Mouse (Mus musculus) limb, embryonic 11.5 days (tissue): ENCODE data around the gene Prdm1. TPM values are rescaled to one million over a fixed set of nuclear protein-coding genes. Genes with fewer than 3 reads are reported as not detected.

Experiments
- ATAC-seq: fragments of 200-750 bp; cut with Nextera tagmentation; 2 replicates; pipeline ENCODE4 v1.8.0; 2017; ENCODE audit warnings: low read depth; ENCODE audit not compliant: insufficient number of reproducible peaks, low FRiP score, low TSS enrichment
- DNase-seq: peaks from one replicate; pipeline ENCODE4 v3.0.0-alpha.2; 2015; ENCODE audit warnings: low spot score
- H3K27ac ChIP-seq: fragments of 300-500 bp; sonication (generic); replicated peaks from 2 replicates; pipeline ENCODE4 v1.5.1; 2014; ENCODE audit warnings: low read depth, mild to moderate bottlenecking, low read length
- H3K27me3 ChIP-seq: fragments of 300-500 bp; sonication (generic); 2 replicates; pipeline ENCODE4 v1.6.1; 2014; ENCODE audit warnings: mild to moderate bottlenecking, low read length, mixed read lengths; ENCODE audit not compliant: control insufficient read depth, insufficient read depth
- H3K36me3 ChIP-seq: fragments of 300-500 bp; sonication (generic); 2 replicates; pipeline ENCODE4 v1.6.1; 2014; ENCODE audit warnings: mild to moderate bottlenecking, low read length, moderate library complexity, mixed read lengths; ENCODE audit not compliant: control insufficient read depth, insufficient read depth
- H3K4me1 ChIP-seq: fragments of 300-500 bp; sonication (generic); 2 replicates; pipeline ENCODE4 v1.6.1; 2014; ENCODE audit warnings: low read length, mixed read lengths; ENCODE audit not compliant: control insufficient read depth, insufficient read depth
- H3K4me2 ChIP-seq: fragments of 300-500 bp; sonication (generic); 2 replicates; pipeline ENCODE4 v1.6.1; 2014; ENCODE audit warnings: low read depth, mild to moderate bottlenecking, moderate library complexity; ENCODE audit not compliant: severe bottlenecking
- H3K4me3 ChIP-seq: fragments of 300-500 bp; sonication (generic); 2 replicates; pipeline ENCODE4 v1.5.1; 2014; ENCODE audit warnings: low read depth, low read length
- H3K9ac ChIP-seq: fragments of 300-500 bp; sonication (generic); 2 replicates; pipeline ENCODE4 v1.6.1; 2014; ENCODE audit warnings: mild to moderate bottlenecking, low read length
- H3K9me3 ChIP-seq: fragments of 300-500 bp; sonication (generic); 2 replicates; pipeline ENCODE4 v1.6.1; 2016; ENCODE audit warnings: low read length; ENCODE audit not compliant: control insufficient read depth
- WGBS: fragments of 180-500 bp; shearing (Covaris S2); extraction: QIAGEN DNeasy Blood & Tissue Kit; methylation state at CpG from one replicate; pipeline ENCODE4 v1.1.7; 2014; 5-methylcytosine and 5-hydroxymethylcytosine counted together
- polyA plus RNA-seq: library from polyadenylated mRNA; unstranded; fragments of >200 nt; fragmentation: Nextera tagmentation; extraction: Ambion mirVana; gene quantifications from 2 replicates; pipeline ENCODE4 v1.2.1, GENCODE M21; 2014

Prdm1 gene
- polyA plus RNA-seq, 1 experiment from 2014 or later = 3.6 TPM

GRCm38 (mm10) chr10:44418901-44419300, 109.4 kb downstream of the Prdm1 start:
- no peaks in the 10 kb centered on the region for H3K9me3 ChIP-seq
- no peaks in the 10 kb centered on the region for H3K36me3 ChIP-seq
- 64% methylated on average over 2 of the region's 2 CpGs for WGBS
- ATAC-seq (no peak), DNase-seq (no peak)
- H3K27me3 ChIP-seq = no peaks in the 10 kb centered on the region
- no peak overlapping the region for H3K4me2 ChIP-seq
- H3K4me1 ChIP-seq = no peaks in the 10 kb centered on the region
- no peak overlapping the region for H3K27ac ChIP-seq
- no peak overlapping the region for H3K4me3 ChIP-seq
- H3K9ac ChIP-seq = no peak overlapping the region

- H3K4me2 ChIP-seq = no peak overlapping the region
- H3K27me3 ChIP-seq = no peaks in the 10 kb centered on the region
- no peaks in the 10 kb centered on the region for H3K36me3 ChIP-seq
- no peak for DNase-seq
- H3K4me1 ChIP-seq = no peaks in the 10 kb centered on the region
- H3K9me3 ChIP-seq = no peaks in the 10 kb centered on the region
- H3K27ac ChIP-seq = no peak overlapping the region
- WGBS = 91% methylated on average over 3 of the region's 3 CpGs
- H3K4me3 ChIP-seq = no peak overlapping the region
- no peak overlapping the region for H3K9ac ChIP-seq
- no peak for ATAC-seq
Measured at GRCm38 (mm10) chr10:44415576-44415975, 112.7 kb downstream of the Prdm1 start.

- H3K27ac ChIP-seq = 0 out of 2 replicates have a peak overlapping the region, but pooled peaks have one; percentile 6
- 57% methylated on average over 11 of the region's 11 CpGs for WGBS
- ATAC-seq (no peak), DNase-seq (no peak)
- no peak overlapping the region for H3K9ac ChIP-seq
- H3K36me3 ChIP-seq = no peaks in the 10 kb centered on the region
- no peak overlapping the region for H3K4me2 ChIP-seq
- H3K9me3 ChIP-seq = no peaks in the 10 kb centered on the region
- H3K4me1 ChIP-seq = peaks cover 13% of the 10 kb centered on the region
- no peaks in the 10 kb centered on the region for H3K27me3 ChIP-seq
- H3K4me3 ChIP-seq = no peak overlapping the region
Measured at GRCm38 (mm10) chr10:44409958-44410357, 118.3 kb downstream of the Prdm1 start.

DNA sequence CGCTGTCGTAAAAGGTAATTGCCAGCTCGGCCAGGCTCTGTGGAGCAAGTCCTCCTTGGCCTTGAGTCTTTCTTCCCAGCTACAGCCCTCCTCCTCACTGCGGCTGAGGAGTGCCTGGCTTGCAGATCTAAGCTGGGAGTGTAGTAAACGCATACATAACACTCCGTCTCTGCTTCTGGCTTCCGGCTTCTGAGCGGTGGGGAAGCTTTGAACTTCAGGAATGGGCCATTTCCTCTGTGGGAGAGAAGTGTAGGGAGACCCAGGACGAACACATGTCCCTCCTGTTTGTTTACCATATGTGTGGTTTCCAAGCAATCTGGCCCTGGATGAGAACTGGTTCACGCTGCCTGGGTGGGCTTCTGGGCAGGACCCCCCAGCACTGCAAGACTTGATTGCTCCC, 119.2 kb downstream of the Prdm1 start:
- Histone ChIP-seq H3K9ac (no peak overlapping the region), H3K36me3 (no peaks in the 10 kb centered on the region), H3K27ac (no peak overlapping the region), H3K4me2 (no peak overlapping the region), H3K27me3 (no peaks in the 10 kb centered on the region), H3K4me1 (peaks cover 13% of the 10 kb centered on the region), H3K4me3 (no peak overlapping the region), H3K9me3 (no peaks in the 10 kb centered on the region)
- DNase-seq = peak; percentile 69
- WGBS = 19% methylated on average over 10 of the region's 10 CpGs
- ATAC-seq = peak; percentile 42; the same call in 1 of the 2 replicates

DNA sequence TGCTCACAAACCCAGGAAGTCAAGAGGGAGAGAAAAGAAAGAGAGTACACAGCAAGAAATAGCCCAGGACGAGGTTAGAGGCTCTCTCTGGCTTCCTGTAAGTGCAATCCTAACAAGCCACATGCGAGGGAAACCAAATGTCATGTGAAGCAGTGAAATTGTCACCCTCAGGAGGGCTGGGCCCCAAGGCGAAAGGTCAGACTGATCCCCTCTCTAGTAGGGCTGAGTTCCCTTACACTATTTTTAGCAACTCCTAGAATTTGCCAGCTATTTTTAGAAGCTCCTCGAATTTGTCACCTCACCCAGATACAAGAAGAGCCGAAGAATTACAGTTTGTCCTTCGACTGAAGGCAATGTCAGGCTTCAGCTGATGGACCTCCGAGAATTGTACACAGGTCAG, 124.9 kb downstream of the Prdm1 start:
- peaks cover 3% of the 10 kb centered on the region; the same call in 1 of the 2 replicates for H3K4me1 ChIP-seq
- 57% methylated on average over 7 of the region's 7 CpGs for WGBS
- ATAC-seq = no peak
- H3K9ac ChIP-seq = no peak overlapping the region
- H3K36me3 ChIP-seq = no peaks in the 10 kb centered on the region
- no peak overlapping the region for H3K4me3 ChIP-seq
- no peak for DNase-seq
- no peaks in the 10 kb centered on the region for H3K9me3 ChIP-seq
- H3K27me3 ChIP-seq = no peaks in the 10 kb centered on the region
- no peak overlapping the region for H3K4me2 ChIP-seq
- H3K27ac ChIP-seq = no peak overlapping the region

GRCm38 (mm10) chr10:44401600-44401999, 126.7 kb downstream of the Prdm1 start:
- no peak overlapping the region for H3K4me2 ChIP-seq
- no peaks in the 10 kb centered on the region for H3K36me3 ChIP-seq
- DNase-seq = no peak
- 76% methylated on average over 10 of the region's 10 CpGs for WGBS
- H3K4me1 ChIP-seq = peaks cover 3% of the 10 kb centered on the region; the same call in 1 of the 2 replicates
- H3K27me3 ChIP-seq = no peaks in the 10 kb centered on the region
- no peak overlapping the region for H3K9ac ChIP-seq
- ATAC-seq = no peak
- no peak overlapping the region for H3K27ac ChIP-seq
- H3K4me3 ChIP-seq = no peak overlapping the region
- no peaks in the 10 kb centered on the region for H3K9me3 ChIP-seq

GRCm38 (mm10) chr10:44400602-44401001, 127.7 kb downstream of the Prdm1 start:
- H3K36me3 ChIP-seq = no peaks in the 10 kb centered on the region
- DNase-seq (no peak), ATAC-seq (no peak)
- H3K4me2 ChIP-seq = no peak overlapping the region
- no peaks in the 10 kb centered on the region for H3K27me3 ChIP-seq
- peaks cover 3% of the 10 kb centered on the region; the same call in 1 of the 2 replicates for H3K4me1 ChIP-seq
- no peak overlapping the region for H3K4me3 ChIP-seq
- no peak overlapping the region for H3K9ac ChIP-seq
- WGBS = 46% methylated on average over 13 of the region's 13 CpGs
- H3K27ac ChIP-seq = no peak overlapping the region
- no peaks in the 10 kb centered on the region for H3K9me3 ChIP-seq

- H3K9ac ChIP-seq = no peak overlapping the region
- no peaks in the 10 kb centered on the region for H3K9me3 ChIP-seq
- H3K36me3 ChIP-seq = no peaks in the 10 kb centered on the region
- no peak overlapping the region for H3K27ac ChIP-seq
- ATAC-seq (no peak), DNase-seq (no peak)
- no peak overlapping the region for H3K4me2 ChIP-seq
- no peak overlapping the region for H3K4me3 ChIP-seq
- no peaks in the 10 kb centered on the region for H3K27me3 ChIP-seq
- WGBS = 45% methylated on average over 3 of the region's 3 CpGs
- H3K4me1 ChIP-seq = peaks cover 3% of the 10 kb centered on the region; the same call in 1 of the 2 replicates
Measured at GRCm38 (mm10) chr10:44400119-44400518, 128.2 kb downstream of the Prdm1 start.

GRCm38 (mm10) chr10:44392855-44393254, 135.4 kb downstream of the Prdm1 start:
- no peak overlapping the region for H3K4me2 ChIP-seq
- no peak for ATAC-seq
- no peaks in the 10 kb centered on the region for H3K36me3 ChIP-seq
- no peak for DNase-seq
- H3K9me3 ChIP-seq = no peaks in the 10 kb centered on the region
- H3K4me1 ChIP-seq = no peaks in the 10 kb centered on the region
- no peaks in the 10 kb centered on the region for H3K27me3 ChIP-seq
- no peak overlapping the region for H3K9ac ChIP-seq
- 86% methylated on average over 8 of the region's 8 CpGs for WGBS
- no peak overlapping the region for H3K27ac ChIP-seq
- H3K4me3 ChIP-seq = no peak overlapping the region
